Mouse (Mus musculus): Measurements from ENCODE around the gene Adora1. TPM values are rescaled to one million over a fixed set of nuclear protein-coding genes. Genes with fewer than 3 reads are reported as not detected.
"Not testable (repeated sequence)": the region's sequence is repeated elsewhere in the genome, so short reads cannot be mapped to it uniquely, and the experiment has no call there.

The Adora1 gene
- polyA plus RNA-seq, 1 experiment = 28.0 TPM

DNA sequence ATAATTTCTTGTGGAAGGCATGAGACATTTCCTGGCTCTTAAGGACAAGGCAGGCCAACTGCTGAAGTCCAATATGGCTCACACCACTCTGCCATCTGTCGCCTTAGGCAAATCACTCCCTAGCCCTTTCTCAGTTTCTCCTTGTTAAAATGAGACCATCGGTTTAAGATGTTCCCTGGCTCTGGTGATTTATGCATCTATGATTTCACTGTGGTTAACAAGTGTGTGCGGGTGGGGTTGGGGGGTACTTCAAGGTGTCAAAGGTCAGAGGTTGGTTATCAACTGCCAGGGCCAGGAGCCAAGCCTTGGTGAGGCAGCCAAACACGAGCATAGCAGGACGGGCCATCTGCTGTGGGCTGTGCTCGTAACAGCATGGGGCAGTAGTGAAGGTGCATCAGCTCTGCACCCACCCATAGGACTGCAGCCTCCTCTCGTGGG lies 39.3 kb upstream of the Adora1 start:
- no peak overlapping the region for H3K27ac ChIP-seq (ENCODE audit: control insufficient read depth, insufficient read depth, low read depth, low read length)
- H3K36me3 ChIP-seq (ENCODE audit: control insufficient read depth, insufficient read depth, low read length) = no peaks in the 10 kb centered on the region
- TF ChIP-seq POLR2A (IDR thresholded peaks at IDR 0.05; ENCODE audit: control insufficient read depth, low read depth, low read length) (no peak), CTCF (IDR thresholded peaks at IDR 0.05; ENCODE audit: control insufficient read depth, insufficient read depth, insufficient replicate concordance, low read depth, low read length) (no peak)
- H3K4me1 ChIP-seq (ENCODE audit: control insufficient read depth, insufficient read depth, low read length) = no peaks in the 10 kb centered on the region
- H3K27me3 ChIP-seq (ENCODE audit: control insufficient read depth, insufficient read depth, low read length) = no peaks in the 10 kb centered on the region
- H3K4me3 ChIP-seq (ENCODE audit: control insufficient read depth, low read depth, low read length) = no peak overlapping the region

DNA sequence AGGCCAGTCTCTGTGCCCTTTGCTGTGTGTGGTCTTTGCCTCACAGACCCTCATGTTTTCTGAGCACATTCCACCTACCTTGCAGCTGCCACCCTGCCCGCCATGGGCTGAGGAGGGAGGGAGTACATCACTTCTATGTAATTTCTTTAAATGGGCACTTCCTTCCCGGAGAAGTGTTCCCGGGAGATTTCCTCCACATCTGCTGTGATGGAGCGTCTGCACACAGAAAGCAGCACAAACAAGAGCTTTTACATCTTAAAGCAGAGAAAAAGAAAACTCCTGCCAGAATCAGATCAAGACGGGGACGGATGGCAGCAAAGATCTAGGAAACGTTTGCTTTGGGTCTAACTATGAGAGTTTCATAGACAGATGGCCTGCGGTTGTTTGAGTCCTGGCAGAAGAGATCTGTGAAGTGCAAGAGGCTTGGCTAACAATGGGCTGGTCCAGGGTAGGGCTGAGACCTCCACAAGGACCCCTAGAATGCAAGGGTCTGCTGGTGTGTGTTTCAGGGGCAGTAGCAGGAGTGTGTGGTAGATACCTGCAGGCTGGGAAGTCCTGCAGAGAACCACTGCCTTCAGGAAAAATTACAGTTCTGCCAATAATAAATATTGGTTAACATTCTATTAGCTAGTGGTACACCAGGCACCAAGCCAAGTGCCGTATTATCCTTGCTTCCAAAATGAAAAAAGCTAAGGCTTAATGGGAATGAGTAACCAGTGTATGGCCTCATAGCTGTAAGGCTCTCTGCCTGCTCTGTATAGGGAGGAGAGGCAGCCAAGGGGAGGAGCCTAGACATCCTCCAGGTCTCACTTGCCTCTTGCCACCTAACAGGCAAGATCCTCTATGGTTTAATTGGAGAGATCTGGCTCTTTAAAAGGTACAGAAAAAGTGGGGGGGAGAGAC lies 38.5 kb upstream of the Adora1 start:
- H3K4me3 ChIP-seq (ENCODE audit: control insufficient read depth, low read depth, low read length) = no peak overlapping the region
- no peak overlapping the region for H3K27ac ChIP-seq (ENCODE audit: control insufficient read depth, insufficient read depth, low read depth, low read length)
- H3K4me1 ChIP-seq (ENCODE audit: control insufficient read depth, insufficient read depth, low read length) = no peaks in the 10 kb centered on the region
- no peaks in the 10 kb centered on the region for H3K36me3 ChIP-seq (ENCODE audit: control insufficient read depth, insufficient read depth, low read length)
- no peaks in the 10 kb centered on the region for H3K27me3 ChIP-seq (ENCODE audit: control insufficient read depth, insufficient read depth, low read length)
- TF ChIP-seq CTCF (IDR thresholded peaks at IDR 0.05; ENCODE audit: control insufficient read depth, insufficient read depth, insufficient replicate concordance, low read depth, low read length) (no peak), POLR2A (IDR thresholded peaks at IDR 0.05; ENCODE audit: control insufficient read depth, low read depth, low read length) (no peak)

DNA sequence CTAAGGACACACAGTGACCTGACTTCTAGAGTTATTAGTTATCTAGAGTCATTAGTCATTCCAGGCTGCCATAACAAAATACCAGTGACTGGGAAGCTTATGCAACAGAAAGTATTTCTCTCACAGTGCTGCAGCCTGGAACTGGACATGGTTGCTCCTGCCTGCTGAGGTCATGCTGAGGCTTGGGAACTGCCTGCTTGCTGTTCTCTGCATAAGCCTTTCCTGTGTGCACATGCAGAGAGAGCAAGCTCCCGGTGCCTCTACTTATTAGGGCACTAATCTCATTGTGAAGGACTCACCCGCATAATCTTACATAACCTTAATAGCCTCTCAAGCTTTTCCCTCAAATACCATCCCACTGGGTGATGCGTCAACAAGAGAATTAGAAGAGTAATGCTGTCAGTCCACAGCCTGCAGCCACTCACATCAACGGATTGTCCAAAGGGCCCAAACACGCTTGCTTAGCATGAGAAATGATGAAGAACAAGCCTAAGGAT lies 37.6 kb upstream of the Adora1 start:
- no peak for TF ChIP-seq CTCF (IDR thresholded peaks at IDR 0.05; ENCODE audit: control insufficient read depth, insufficient read depth, insufficient replicate concordance, low read depth, low read length)
- TF ChIP-seq POLR2A (IDR thresholded peaks at IDR 0.05; ENCODE audit: control insufficient read depth, low read depth, low read length) = no peak
- Histone ChIP-seq H3K27me3 (ENCODE audit: control insufficient read depth, insufficient read depth, low read length) (no peaks in the 10 kb centered on the region), H3K4me1 (ENCODE audit: control insufficient read depth, insufficient read depth, low read length) (no peaks in the 10 kb centered on the region), H3K27ac (ENCODE audit: control insufficient read depth, insufficient read depth, low read depth, low read length) (no peak overlapping the region), H3K36me3 (ENCODE audit: control insufficient read depth, insufficient read depth, low read length) (no peaks in the 10 kb centered on the region), H3K4me3 (ENCODE audit: control insufficient read depth, low read depth, low read length) (no peak overlapping the region)

DNA sequence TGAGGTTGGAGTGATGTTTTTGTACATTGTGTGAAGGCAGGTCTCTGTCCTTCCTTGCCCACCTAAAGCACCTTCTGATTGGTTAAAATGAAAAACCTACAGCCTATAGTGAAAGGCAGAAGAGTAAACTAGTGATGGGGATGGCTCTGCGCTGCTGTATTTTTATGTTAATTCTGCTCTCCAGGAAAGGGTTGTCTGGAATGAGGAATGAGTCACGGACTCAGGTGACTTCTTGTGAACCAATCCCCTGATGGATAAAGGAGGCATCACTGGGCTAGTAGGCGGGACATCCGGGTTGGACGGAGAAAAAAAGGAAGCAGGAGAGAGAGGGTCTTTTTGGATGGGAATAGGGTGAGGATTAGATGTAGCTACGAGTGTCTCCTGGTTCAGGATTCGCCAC lies 34.8 kb upstream of the Adora1 start:
- Histone ChIP-seq H3K4me3 (ENCODE audit: control insufficient read depth, low read depth, low read length) (no peak overlapping the region), H3K27me3 (ENCODE audit: control insufficient read depth, insufficient read depth, low read length) (no peaks in the 10 kb centered on the region), H3K36me3 (ENCODE audit: control insufficient read depth, insufficient read depth, low read length) (no peaks in the 10 kb centered on the region), H3K27ac (ENCODE audit: control insufficient read depth, insufficient read depth, low read depth, low read length) (no peak overlapping the region), H3K4me1 (ENCODE audit: control insufficient read depth, insufficient read depth, low read length) (no peaks in the 10 kb centered on the region)
- TF ChIP-seq CTCF (IDR thresholded peaks at IDR 0.05; ENCODE audit: control insufficient read depth, insufficient read depth, insufficient replicate concordance, low read depth, low read length) (no peak), POLR2A (IDR thresholded peaks at IDR 0.05; ENCODE audit: control insufficient read depth, low read depth, low read length) (no peak)

DNA sequence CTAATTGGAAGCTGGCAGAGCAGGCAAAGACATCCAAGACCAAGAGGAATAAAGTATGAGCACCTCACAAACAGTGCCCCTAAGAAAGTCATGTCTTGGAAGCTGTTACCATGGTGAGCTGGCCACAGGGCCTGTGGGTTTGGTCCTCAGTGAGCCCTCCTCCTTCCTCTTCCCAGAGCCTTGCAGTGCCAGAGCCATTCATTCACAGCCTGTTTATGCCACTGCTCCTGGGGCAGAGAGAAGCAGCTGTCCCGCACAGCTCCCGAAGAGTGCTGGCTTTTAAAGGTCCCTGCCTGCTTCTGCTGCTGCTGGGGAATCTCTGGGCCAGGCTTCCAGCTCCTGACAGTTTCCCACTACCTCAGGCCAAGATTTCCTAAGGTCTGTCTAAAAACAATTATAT lies 30.6 kb upstream of the Adora1 start:
- TF ChIP-seq CTCF (IDR thresholded peaks at IDR 0.05; ENCODE audit: control insufficient read depth, insufficient read depth, insufficient replicate concordance, low read depth, low read length) = no peak

DNA sequence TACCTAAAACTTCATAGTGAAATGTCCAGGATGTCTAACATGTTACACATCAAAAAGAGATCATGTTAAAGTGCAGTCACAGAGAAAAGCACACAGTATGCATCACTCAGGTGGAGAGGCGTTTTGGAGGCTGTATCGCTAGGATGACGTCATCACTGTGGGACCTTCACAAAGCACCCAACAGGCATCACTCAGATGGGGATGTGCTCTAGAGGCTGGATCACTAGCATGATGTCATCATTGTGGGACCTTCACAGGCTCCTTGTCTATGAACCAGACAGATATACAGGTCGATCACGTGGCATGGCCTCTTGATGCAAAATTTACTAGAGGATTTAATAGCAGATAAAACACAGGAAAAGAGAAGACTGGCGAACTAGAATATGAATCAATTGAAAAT lies 29.1 kb upstream of the Adora1 start:
- H3K27ac ChIP-seq (ENCODE audit: control insufficient read depth, insufficient read depth, low read depth, low read length) = no peak overlapping the region
- H3K4me1 ChIP-seq (ENCODE audit: control insufficient read depth, insufficient read depth, low read length) = no peaks in the 10 kb centered on the region
- no peaks in the 10 kb centered on the region for H3K36me3 ChIP-seq (ENCODE audit: control insufficient read depth, insufficient read depth, low read length)
- TF ChIP-seq POLR2A (IDR thresholded peaks at IDR 0.05; ENCODE audit: control insufficient read depth, low read depth, low read length) (no peak), CTCF (IDR thresholded peaks at IDR 0.05; ENCODE audit: control insufficient read depth, insufficient read depth, insufficient replicate concordance, low read depth, low read length) (no peak)
- H3K4me3 ChIP-seq (ENCODE audit: control insufficient read depth, low read depth, low read length) = no peak overlapping the region
- no peaks in the 10 kb centered on the region for H3K27me3 ChIP-seq (ENCODE audit: control insufficient read depth, insufficient read depth, low read length)

More for the DNA sequence above, 30.6 kb upstream of the Adora1 start:
- Histone ChIP-seq H3K4me1 (ENCODE audit: control insufficient read depth, insufficient read depth, low read length) (no peaks in the 10 kb centered on the region), H3K36me3 (ENCODE audit: control insufficient read depth, insufficient read depth, low read length) (no peaks in the 10 kb centered on the region), H3K4me3 (ENCODE audit: control insufficient read depth, low read depth, low read length) (no peak overlapping the region), H3K27me3 (ENCODE audit: control insufficient read depth, insufficient read depth, low read length) (no peaks in the 10 kb centered on the region), H3K27ac (ENCODE audit: control insufficient read depth, insufficient read depth, low read depth, low read length) (no peak overlapping the region)

DNA sequence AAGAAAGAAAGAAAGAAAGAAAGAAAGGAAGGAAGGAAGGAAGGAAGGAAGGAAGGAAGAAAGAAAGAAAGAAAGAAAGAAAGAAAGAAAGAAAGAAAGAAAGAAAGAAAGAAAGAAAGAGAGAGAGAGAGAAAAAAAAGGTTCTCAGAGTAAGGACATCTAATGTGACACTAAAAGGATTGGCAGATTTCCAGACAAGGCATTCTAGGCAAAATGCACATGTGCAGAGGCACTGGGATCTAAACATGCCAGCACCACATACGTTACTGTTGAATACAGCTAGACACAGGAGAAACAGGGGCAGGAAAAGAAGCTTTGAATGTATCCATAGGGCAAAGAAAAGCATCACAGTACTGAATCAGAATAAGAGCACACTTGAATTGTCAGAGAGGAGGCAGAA lies 14.4 kb upstream of the Adora1 start:
- not testable (repeated sequence) for H3K27me3 ChIP-seq (ENCODE audit: control insufficient read depth, insufficient read depth, low read length); H3K4me1 ChIP-seq (ENCODE audit: control insufficient read depth, insufficient read depth, low read length); H3K4me3 ChIP-seq (ENCODE audit: control insufficient read depth, low read depth, low read length); H3K36me3 ChIP-seq (ENCODE audit: control insufficient read depth, insufficient read depth, low read length); H3K27ac ChIP-seq (ENCODE audit: control insufficient read depth, insufficient read depth, low read depth, low read length)
